Mouse (Mus musculus) adrenal gland, adult (tissue): ENCODE measurements at regions not wholly inside any gene's neighbourhood (a gene's known extent, or its start where the extent isn't known, plus 50 kb on each side); places are given as distances from the start of the nearest gene placed in this dataset.

Experiments used
- DNase-seq, 2 experiments: peaks; one replicate each; pipeline ENCODE4 v3.0.0; 2022 to 2023; ENCODE audit warnings: low spot score in 1 of 2; ENCODE audit not compliant: inconsistent age in 2 of 2

DNA sequence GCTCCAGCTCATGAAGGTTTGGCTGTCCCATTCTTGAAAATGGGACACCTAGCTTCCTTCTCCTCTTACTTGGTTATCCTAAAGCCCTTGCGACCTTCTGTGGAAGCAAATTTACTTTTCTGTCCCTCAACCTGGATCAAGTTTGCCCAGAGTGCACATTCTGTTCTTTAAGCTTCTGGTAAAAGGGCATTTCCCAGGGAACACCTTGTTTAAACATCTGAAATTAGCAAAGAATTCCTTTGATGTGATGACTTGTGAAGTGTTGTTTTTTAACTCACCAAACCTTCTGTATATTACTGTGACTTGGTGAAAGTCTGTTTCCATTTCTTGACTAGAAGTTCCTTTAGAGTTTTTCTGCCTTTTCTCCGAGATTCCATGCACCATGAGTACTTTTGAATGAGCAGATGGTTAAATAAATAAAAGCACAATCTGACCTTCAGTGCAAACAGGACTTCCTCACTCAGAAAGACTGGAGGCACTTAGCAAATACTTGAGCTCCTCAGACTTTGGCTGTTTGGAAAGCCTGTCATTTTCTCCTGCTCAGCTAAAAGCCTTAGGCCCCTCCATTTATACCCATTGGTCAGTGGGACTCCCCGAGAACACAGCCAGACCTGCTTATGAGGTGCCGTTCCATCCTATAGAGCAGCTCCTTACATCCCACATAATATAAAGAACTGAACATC is 69.3 kb upstream of the Rprm start:
- no peak for DNase-seq

DNA sequence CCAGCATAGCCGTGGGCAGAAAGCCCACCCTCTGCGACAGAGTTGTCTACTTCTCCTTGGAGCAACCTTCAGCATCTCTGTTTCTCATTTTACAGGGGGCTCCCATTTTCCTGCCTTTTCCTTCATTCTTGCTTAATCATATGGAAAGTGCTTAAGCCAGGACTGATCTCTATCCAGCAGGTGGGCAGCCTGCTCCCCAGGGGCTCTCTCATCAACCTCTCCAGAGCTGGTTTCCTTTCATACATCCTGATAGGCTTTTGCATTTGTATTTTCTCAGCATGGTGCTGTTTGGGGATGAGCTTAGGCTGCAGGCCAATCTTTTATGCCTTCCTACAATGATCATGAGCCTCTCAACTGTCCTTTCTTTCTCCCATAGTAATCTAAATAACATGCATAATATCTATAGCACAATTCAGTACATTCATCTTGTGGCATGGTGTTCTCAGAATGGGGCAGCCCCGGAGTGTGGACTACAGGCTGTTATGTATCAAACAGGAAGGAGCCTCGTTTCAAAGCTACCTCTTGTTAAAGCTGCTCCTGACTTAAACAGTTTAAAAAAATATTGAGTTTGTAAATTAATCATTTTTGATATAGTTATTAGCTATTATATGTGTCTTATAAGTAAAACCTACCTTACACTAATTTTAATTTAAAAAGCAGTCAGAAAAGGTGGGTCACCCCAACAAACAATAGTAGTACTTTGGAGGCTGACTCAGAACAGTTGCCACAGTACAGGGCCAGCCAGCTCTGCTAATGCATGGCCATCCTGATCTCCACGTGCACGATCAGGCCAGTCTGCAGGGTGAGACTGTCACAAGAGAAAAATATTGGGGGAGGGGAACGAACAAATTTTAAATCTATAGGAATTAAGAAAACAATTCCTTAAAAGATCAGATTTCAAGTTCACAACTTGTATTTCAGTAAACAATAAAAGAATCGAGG is 73.6 kb upstream of the Rprm start:
- no peak for DNase-seq

DNA sequence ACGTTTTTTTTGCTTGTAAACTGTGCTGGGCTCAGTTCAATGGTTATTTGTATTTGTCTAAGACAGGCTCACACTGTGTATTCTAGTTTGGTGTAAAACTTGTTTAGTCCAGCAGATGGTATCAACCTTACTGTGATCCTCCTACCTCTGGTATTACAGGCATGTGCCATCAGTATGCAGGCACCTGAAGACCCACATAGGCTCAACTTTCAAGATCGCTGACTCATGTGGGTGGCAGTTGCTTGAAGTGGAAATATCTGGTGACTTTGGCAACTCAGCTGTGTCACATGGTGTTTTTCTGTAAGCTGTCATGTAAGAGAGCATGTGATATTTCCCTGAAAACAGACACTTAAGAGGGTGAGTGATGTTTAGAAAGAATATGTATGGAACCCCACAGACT is 92.2 kb upstream of the Rprm start:
- no peak for DNase-seq

DNA sequence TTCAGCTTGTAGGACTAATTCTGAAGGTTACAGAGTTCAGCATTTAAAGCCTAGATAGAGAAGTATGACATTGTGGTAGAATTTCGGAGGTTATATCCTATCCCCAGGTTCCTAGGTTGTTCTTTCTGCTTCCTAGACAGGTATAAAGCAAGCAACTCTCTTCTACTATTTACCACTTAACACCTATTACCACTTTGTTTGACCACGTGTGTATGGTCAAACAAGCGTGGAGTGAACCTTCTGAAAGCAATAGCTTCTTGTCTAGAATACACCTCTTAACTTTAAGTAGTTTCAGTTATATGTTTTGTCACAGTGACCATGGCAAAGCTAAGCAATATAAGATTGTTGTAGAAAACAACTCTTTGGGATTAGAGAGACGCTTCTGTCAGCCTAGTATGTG is 105.5 kb upstream of the Rprm start:
- DNase-seq = no peak

DNA sequence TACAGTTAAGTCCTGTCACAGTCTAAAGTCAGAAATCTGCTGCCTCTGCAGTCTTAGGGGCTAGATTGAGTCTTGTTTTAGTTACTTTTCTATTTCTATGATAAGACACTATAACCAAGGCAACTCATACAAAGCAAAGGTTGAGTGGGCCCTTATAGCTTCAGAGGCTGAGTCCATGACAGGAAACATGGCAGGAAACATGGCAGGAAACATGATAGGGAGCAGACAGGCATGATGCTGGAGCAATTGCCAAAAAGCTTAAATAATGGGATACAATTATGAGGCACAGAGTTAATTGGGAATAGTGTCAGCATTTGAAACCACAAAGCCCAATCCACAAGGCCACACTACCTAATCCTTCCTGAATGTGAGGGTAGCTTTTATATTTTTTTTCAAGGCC is 113.0 kb upstream of the Rprm start:
- no peak for DNase-seq

DNA sequence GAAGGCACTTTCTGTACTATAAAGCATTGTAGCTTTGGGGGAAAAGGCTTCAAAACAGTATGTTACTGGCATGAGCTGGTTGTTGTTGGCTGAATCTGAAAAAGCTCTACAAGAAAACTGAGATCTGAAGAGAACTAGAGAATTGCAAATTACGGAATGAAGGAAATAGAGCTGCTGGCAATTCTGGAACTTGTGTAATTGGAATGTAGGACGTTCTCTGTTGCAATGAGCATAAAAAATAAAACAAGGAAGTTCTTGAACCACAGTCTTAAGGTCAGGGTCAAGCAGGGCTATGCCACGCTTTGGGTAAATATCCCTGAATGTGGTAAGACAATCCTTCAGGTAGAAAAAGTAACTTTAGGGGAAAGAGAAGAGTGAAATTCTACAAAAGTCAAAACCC is 130.2 kb upstream of the Rprm start:
- DNase-seq = peak in 1 of 2 experiments; percentile 28

DNA sequence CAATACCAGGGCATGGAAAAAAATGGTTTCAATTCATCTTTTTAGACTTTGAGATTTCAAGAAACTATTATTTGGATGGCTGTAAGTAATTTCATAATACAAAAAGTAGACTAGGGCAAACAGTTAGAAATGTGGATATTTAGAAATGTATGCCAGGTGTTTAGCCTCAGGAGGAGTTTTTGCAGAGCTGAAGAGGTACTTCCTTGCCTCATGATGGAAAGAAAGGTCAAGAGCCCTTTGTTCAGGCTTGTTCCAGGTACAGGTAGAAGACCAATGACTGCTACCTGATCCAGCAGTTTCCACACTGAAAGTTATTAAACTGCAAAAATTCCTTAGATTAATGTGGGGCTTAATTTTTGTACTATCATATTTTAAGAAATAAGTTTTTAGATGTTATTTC is 143.3 kb upstream of the Rprm start:
- DNase-seq = no peak

DNA sequence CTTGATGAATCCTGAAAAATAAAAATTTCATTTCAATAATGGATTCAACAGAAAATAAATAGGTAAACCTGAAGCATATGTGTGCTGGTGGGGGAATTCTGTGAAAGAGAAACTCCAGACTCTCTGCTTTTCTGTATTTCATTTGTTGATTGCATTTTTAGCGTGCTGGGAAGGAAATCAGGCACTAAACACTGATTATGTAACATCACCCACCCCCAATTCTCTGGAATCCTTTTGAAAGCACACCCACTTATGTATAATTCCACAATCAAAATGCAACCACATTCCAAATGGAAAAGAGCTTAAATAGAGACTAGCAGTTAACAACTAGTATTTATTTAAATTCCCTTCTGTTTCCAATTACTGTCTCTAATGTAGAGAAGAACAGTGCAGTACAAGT is 143.7 kb upstream of the Rprm start:
- DNase-seq = no peak

DNA sequence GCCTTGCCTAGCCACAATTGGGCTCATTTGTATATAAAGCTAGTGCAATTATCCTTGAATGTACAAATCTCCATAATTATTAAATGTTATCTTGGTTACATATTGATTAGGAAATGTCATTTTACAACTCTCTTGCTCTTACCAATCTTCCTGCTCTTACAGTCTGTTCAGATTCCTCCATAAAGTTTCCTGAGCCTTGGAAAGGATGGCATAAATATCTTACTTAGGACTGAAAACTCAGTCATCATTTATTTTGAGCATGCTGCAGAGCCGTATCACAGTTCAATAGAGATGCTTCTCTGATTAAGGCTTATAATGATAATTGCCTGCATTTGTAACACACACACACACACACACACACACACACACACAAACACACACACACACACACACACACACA is 151.4 kb upstream of the Rprm start:
- no peak for DNase-seq

DNA sequence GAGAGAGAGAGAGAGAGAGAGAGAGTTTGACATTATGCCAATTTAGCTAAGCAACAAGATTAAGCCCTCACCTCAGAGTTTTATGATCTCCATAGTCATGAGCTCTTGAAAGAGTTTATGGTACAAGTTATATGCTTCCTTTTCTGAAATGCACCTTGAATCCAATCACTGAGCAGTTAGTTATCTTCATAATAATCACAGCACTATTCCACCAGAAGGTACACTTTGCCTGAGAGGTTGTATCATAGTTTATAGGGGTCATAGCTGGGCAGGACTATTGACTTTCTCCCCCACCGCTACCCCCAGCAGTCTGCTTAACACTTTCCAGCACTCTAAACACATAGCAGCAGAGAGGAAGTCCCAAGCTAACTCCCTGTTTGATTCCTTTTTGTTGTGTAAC is 151.8 kb upstream of the Rprm start:
- DNase-seq = no peak

DNA sequence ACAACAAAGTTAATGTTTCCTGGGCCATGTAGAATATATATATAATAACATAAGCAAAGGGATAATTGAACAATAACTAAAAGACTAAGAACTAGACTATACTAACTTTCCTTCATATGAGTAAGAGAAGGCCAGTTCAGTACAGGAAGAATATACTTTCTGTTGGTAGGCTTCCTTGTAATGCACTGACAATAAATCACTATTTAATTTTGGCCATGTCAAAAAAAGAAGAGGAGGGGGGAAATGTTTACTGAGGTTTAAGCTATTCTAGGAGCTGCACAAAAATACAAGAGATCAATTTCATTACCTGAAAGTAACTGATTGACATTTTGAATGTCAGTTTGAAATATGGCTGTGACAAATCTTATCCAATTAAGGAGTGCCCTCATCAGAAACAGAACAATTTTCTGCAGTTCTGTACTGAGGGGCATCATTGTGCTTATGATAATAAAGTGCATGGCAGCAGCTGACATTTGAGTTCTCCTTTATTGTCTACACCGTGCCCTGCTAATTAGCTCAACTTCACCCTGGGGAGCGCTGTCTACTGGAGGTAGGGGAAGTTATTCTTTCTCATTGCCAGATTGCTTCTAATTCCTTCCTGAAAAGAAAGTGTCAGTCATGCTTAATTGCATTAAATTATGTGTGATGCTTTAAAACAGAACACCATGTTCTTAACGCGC is 171.2 kb upstream of the Galnt13 start:
- no peak for DNase-seq

DNA sequence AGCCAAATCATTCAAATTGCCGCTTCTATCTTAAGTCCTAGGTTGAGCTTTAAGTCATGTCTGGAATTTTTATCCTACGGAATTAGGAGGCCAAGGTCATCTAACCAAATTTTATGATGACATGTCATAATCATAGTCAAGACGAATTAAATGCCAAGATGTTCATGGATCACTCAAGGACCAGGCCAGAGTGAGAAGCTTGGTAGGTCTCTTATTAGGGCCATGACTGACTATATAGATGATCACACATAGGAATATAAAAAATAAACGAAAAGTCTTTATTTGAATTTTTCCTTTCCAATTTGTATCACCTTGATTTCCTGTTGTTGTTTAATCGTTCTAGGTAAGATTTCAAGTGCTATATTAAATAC is 170.7 kb upstream of the Galnt13 start:
- DNase-seq = no peak

DNA sequence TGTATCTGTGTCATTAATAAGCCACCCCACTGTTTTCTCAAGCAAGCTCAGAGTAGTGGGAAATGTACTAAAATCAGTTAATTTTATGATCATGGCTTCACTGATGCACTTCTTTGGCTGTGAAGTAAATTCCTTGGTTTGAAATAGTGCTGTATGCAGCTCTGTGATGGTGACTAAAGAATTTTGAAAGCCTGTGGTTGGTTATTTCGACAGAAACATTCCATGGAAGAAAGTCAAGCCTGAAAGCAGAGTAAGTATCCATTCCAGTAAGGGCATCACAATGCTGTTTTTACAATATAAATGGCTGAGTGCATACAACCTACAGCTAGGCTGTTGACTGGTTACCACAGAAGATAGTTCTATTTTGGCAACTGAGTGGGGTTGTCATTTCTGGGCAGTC is 154.2 kb upstream of the Galnt13 start:
- DNase-seq = no peak

DNA sequence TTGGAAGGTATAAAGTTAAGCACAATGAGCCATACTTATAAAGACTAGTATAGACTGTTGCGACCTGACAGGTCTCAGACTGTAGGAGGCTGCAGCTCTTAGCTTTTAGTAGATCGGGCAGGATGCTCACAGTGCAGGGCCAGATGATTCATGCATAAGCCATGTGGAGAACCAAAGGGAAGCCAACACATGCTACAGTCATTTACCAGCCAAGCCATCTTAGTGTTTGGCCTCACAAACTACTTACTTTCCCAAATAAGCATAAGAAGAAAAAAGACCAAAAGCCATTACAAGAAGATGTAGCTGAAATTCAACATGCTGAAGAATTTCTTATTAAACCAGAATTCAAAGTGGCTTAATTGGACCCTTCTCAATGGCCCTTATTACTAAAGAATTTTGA is 152.2 kb upstream of the Galnt13 start:
- no peak for DNase-seq

DNA sequence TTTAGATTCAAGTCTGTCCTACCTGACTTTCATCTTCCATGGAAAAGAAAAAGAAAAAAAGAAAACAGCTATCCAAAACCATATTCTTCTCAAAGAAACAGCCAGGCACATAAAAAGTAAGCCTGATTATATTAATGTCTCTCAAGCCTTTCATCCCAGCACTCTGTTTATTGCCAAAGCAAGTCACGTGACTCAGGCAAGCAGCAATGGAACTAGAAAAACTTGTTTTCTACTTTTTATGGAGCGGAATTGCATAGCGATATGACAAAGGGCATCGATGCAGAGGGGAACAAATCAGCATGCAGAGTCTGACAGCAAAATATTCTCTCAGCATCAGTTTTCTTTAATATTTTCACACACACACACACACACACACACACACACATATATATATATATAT is 130.6 kb upstream of the Galnt13 start:
- DNase-seq = no peak

DNA sequence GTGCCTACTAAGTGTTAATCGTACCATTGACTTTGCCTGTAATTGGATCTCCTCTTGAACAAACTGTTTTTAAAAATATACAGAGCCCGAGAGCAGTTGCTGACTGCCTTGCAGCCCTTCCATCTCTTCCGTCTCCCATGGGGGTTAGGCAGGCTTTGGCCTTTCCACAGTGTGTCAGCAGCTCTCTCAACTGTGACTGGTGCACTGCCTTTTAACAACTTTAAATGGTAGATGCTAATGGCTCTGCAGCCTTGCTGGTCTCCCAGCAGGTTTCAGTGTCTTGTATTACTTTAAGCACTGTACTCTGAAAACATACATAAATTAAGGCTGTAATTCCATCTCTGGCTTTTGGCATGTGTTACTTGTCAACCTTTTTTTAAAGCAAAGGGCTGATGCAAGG is 117.6 kb upstream of the Galnt13 start:
- DNase-seq = no peak

DNA sequence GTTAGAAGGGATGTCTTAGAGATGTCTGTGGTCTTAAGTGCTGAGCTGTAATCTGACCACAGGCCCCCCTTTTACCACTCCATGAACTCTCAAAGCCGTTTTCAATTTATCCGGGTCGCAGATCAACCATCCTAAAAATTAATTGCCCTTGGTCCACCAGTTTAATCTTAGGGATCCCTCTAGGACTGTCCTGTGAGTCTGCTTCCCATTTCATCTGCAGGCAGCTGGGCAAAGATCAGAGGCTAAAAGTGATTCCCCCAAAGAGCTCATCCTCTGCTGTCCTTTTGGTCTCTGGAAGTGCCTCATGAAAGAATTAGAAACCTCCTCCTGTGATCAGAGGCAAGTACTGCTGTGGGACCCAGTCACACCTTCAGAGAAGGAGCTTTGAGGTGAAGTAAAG is 69.2 kb upstream of the Galnt13 start:
- DNase-seq = no peak

DNA sequence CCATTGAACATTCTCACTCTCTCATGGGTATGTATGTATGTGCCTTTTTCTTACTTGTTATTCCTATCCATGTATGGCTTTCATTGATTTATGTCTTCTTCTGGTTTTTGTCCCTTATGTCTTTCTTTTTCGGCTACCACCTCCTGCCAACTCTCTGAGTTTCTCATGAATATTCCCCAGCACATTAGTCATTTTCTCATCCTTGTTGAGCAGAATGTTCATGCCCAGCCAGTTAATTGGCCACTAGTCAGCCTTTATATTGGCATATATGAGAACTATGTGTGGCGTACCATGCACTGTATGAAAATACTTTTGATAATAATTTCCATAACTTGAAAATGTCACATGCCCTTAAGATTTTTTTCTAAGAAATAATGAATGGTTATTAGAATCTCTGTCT is 56.8 kb upstream of the Galnt13 start:
- DNase-seq = no peak
